Mouse (Mus musculus): ENCODE data around the gene Abhd14b. TPM values are rescaled to one million over a fixed set of nuclear protein-coding genes. Genes with fewer than 3 reads are reported as not detected.

Abhd14b gene
- polyA plus RNA-seq, 2 experiments, result 44.6 to 54.5 TPM

DNA sequence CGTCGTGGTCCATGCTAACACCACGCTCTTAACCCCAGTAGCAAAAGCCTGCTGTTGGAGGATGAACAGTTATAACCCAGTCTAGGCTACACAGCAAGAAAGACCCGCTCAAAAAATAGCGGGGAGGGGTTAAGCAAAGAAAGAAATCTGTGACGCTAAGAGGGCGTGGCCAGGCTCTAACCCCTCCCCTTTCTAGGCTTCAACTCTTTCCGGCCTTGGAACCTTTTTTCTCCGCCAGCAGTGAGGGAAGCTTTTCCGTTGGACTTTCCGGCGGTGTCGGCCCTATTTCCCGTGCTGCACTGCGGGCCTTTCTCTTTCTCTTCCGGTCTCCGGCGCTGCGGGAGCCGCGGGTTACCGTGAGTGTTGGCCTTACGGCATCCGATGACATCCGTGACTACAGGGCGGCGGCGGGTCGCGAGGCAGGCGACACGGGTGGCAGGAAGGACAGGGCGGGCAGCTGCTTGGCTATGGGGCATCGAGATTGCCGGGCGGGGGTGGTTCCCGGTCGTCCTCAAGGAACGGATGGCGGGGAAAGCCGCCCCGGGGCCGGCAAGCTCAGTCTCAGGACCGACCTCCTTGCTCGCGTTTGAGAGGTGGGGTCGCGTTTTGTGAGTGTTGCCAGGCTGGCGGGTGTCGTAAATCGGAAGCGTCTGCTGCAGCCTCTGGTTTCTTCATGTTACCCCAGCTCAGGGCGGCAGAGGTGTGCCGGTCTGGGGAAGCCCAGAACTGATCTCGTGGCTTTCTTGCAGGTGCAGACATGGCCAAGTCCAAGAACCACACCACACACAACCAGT, 17.8 kb upstream of the Abhd14b start, which contains the start of gene Rpl29:
Gene Rpl29, plus strand, starts transcription at position 234 of the 794 bp plus-strand sequence.
- Histone ChIP-seq H3K36me3 (ENCODE audit: control insufficient read depth, insufficient read depth, low read length) (peaks cover 39% of the 10 kb centered on the region), H3K27me3 (ENCODE audit: control insufficient read depth, insufficient read depth, low read length) (no peaks in the 10 kb centered on the region), H3K4me3 (replicated peaks; ENCODE audit: low read length) (peak within 1 kb of the TSS; percentile 91), H3K9ac (ENCODE audit: low read depth, low read length, severe bottlenecking) (peak within 1 kb of the TSS; percentile 96), H3K27ac (replicated peaks; ENCODE audit: low read depth, low read length) (peak within 1 kb of the TSS; percentile 97), H3K4me2 (replicated peaks; ENCODE audit: low read depth, low read length, severe bottlenecking) (peak within 1 kb of the TSS; percentile 88), H3K4me1 (ENCODE audit: control insufficient read depth, insufficient read depth, low read length) (peaks cover 8% of the 10 kb centered on the region; the same call in 1 of the 2 replicates), H3K9me3 (ENCODE audit: control insufficient read depth, low read length) (no peaks in the 10 kb centered on the region)
- ATAC-seq (ENCODE audit: low FRiP score, low read depth) (peak; percentile 94), DNase-seq (ENCODE audit: low spot score) (peak; percentile 100)
- peak; percentile 50; the same call in 1 of the 2 replicates for TF ChIP-seq POLR2A (IDR thresholded peaks at IDR 0.05; ENCODE audit: borderline replicate concordance, extremely low read depth, insufficient read depth, insufficient read length)
- under 1% methylated on average over 55 of the region's 55 CpGs for WGBS

- no peaks in the 10 kb centered on the region for H3K27me3 ChIP-seq (ENCODE audit: control insufficient read depth, insufficient read depth, low read length)
- 1% methylated on average over 4 of the region's 4 CpGs for WGBS
- H3K4me3 ChIP-seq (replicated peaks; ENCODE audit: low read length), result peak overlapping the region; percentile 91
- ATAC-seq (ENCODE audit: low FRiP score, low read depth), result no peak
- H3K4me2 ChIP-seq (replicated peaks; ENCODE audit: low read depth, low read length, severe bottlenecking), result peak overlapping the region; percentile 88
- peaks cover 42% of the 10 kb centered on the region for H3K36me3 ChIP-seq (ENCODE audit: control insufficient read depth, insufficient read depth, low read length)
- H3K27ac ChIP-seq (replicated peaks; ENCODE audit: low read depth, low read length), result peak overlapping the region; percentile 97
- no peaks in the 10 kb centered on the region for H3K9me3 ChIP-seq (ENCODE audit: control insufficient read depth, low read length)
- TF ChIP-seq POLR2A (IDR thresholded peaks at IDR 0.05; ENCODE audit: borderline replicate concordance, extremely low read depth, insufficient read depth, insufficient read length), result no peak
- DNase-seq (ENCODE audit: low spot score), result no peak
- peaks cover 8% of the 10 kb centered on the region; the same call in 1 of the 2 replicates for H3K4me1 ChIP-seq (ENCODE audit: control insufficient read depth, insufficient read depth, low read length)
- H3K9ac ChIP-seq (ENCODE audit: low read depth, low read length, severe bottlenecking), result peak overlapping the region; percentile 96
Measured at GRCm38 (mm10) chr9:106430015-106430264, 17.3 kb upstream of the Abhd14b start.

- no peak for TF ChIP-seq POLR2A (IDR thresholded peaks at IDR 0.05; ENCODE audit: borderline replicate concordance, extremely low read depth, insufficient read depth, insufficient read length)
- DNase-seq (ENCODE audit: low spot score), result no peak
- H3K4me3 ChIP-seq (replicated peaks; ENCODE audit: low read length), result no peak overlapping the region
- no peak overlapping the region for H3K27ac ChIP-seq (replicated peaks; ENCODE audit: low read depth, low read length)
- no peaks in the 10 kb centered on the region for H3K9me3 ChIP-seq (ENCODE audit: control insufficient read depth, low read length)
- H3K4me1 ChIP-seq (ENCODE audit: control insufficient read depth, insufficient read depth, low read length), result peaks cover 15% of the 10 kb centered on the region
- no peak overlapping the region for H3K4me2 ChIP-seq (replicated peaks; ENCODE audit: low read depth, low read length, severe bottlenecking)
- no peak for ATAC-seq (ENCODE audit: low FRiP score, low read depth)
- peaks cover 44% of the 10 kb centered on the region for H3K36me3 ChIP-seq (ENCODE audit: control insufficient read depth, insufficient read depth, low read length)
- no peak overlapping the region for H3K9ac ChIP-seq (ENCODE audit: low read depth, low read length, severe bottlenecking)
- no peaks in the 10 kb centered on the region for H3K27me3 ChIP-seq (ENCODE audit: control insufficient read depth, insufficient read depth, low read length)
- 62% methylated on average over 6 of the region's 7 CpGs for WGBS
Measured at GRCm38 (mm10) chr9:106433389-106433788, 13.9 kb upstream of the Abhd14b start.

DNA sequence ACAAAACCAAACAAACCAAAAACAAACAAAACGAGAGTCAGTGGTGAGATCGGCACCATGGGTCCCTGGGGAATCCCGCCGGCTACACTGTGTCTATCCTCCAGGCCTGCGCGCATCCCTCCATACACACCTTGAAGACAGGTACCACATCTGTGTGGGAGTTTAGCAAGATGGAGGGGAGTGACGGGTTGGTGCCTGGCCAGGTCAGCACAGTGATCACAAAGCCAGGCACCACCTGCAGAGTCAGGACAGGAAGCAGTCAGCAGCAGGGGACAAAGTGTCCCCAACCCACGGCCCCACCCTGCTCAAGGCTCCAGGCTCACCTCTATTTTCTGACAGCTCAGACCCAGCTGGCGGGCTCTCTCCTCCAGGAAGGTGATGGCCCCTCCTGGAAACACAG, 10.7 kb upstream of the Abhd14b start:
- Histone ChIP-seq H3K4me1 (ENCODE audit: control insufficient read depth, insufficient read depth, low read length) (peaks cover 12% of the 10 kb centered on the region), H3K27ac (replicated peaks; ENCODE audit: low read depth, low read length) (no peak overlapping the region), H3K9ac (ENCODE audit: low read depth, low read length, severe bottlenecking) (0 out of 2 replicates have a peak overlapping the region, but pooled peaks have one; percentile 3), H3K36me3 (ENCODE audit: control insufficient read depth, insufficient read depth, low read length) (peaks cover 38% of the 10 kb centered on the region), H3K27me3 (ENCODE audit: control insufficient read depth, insufficient read depth, low read length) (no peaks in the 10 kb centered on the region), H3K9me3 (ENCODE audit: control insufficient read depth, low read length) (no peaks in the 10 kb centered on the region), H3K4me2 (replicated peaks; ENCODE audit: low read depth, low read length, severe bottlenecking) (no peak overlapping the region), H3K4me3 (replicated peaks; ENCODE audit: low read length) (no peak overlapping the region)
- 86% methylated on average over 9 of the region's 9 CpGs for WGBS
- ATAC-seq (ENCODE audit: low FRiP score, low read depth), result no peak
- no peak for TF ChIP-seq POLR2A (IDR thresholded peaks at IDR 0.05; ENCODE audit: borderline replicate concordance, extremely low read depth, insufficient read depth, insufficient read length)
- no peak for DNase-seq (ENCODE audit: low spot score)

GRCm38 (mm10) chr9:106442680-106443079, 4.6 kb upstream of the Abhd14b start:
- Histone ChIP-seq H3K4me1 (ENCODE audit: control insufficient read depth, insufficient read depth, low read length) (peaks cover 9% of the 10 kb centered on the region), H3K27ac (replicated peaks; ENCODE audit: low read depth, low read length) (no peak overlapping the region), H3K4me2 (replicated peaks; ENCODE audit: low read depth, low read length, severe bottlenecking) (no peak overlapping the region), H3K9me3 (ENCODE audit: control insufficient read depth, low read length) (no peaks in the 10 kb centered on the region), H3K27me3 (ENCODE audit: control insufficient read depth, insufficient read depth, low read length) (no peaks in the 10 kb centered on the region), H3K9ac (ENCODE audit: low read depth, low read length, severe bottlenecking) (no peak overlapping the region), H3K4me3 (replicated peaks; ENCODE audit: low read length) (no peak overlapping the region), H3K36me3 (ENCODE audit: control insufficient read depth, insufficient read depth, low read length) (peaks cover 5% of the 10 kb centered on the region; the same call in 1 of the 2 replicates)
- ATAC-seq (ENCODE audit: low FRiP score, low read depth) (no peak), DNase-seq (ENCODE audit: low spot score) (no peak)
- WGBS, result 78% methylated on average over 5 of the region's 5 CpGs
- no peak for TF ChIP-seq POLR2A (IDR thresholded peaks at IDR 0.05; ENCODE audit: borderline replicate concordance, extremely low read depth, insufficient read depth, insufficient read length)
